Comparison of ENCODE assay signal across 14 mouse cellular contexts in the genomic region with DNA sequence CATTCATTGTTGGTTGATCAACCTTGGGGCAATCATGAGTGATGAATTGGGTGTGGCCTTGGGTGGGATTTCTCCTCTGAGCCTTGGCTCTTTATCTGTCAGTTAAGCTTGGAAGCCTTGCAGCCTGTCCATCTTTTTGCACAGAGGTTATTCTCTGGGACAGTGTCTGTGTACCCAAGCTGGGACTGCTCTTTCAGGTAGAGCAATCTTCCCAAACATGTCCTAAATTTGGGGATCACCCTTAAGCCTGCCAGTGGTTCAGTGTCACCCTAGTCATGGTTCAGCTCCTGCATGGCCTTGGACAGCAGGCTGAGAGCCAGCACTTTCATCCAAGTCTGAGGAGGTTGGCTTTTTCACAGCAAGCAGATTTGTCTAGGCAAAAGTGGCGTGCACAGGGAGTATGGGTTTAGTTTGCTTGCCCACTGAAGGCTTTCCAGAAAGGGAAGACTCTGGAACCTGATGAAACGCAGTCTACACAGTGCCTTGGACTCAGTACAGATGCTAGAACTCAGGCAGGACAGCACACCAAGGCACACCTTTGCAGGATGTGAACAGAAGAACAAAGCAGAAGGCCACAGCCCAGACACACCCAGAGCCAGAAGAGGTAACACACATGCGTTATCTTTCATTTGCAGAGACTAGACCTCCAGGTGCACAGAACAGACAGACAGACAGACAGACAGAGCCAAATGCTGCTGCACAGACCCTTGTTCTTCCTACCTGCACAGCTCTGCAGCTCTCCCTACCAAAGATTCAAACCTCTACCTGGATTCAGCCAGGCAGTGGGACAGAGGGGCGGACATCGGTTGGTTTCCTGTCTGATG.
A peak's percentile ranks its signal among the peaks of the same experiment; 100 is the strongest.
DNase-seq lines count a peak whose midpoint lies in the region; ATAC-seq and TF ChIP-seq lines count a peak whose summit lies in the region.
"Had no signal": no experiment of that assay in that cellular context is flagged by ENCODE, and none has a peak within 500 bp of the region (broad histone marks: within the 10 kb centered on the region; RNA-seq: fewer than 3 reads in every experiment).

No protein-coding gene starts in this region.

- no peak overlapping the region for H3K4me3 ChIP-seq in heart, postnatal 0 days (ENCODE audit: low read depth, low read length)
- H3K4me3 ChIP-seq in ES-Bruce4 (ENCODE audit: low read depth, low read length), result peak overlapping the region; percentile 22
- no peak overlapping the region for H3K4me3 ChIP-seq in MEL (ENCODE audit: control insufficient read depth in 1 of 2, insufficient read depth in 1 of 2, low read depth in 2 of 2, low read length in 2 of 2)
- H3K4me3 ChIP-seq in intestine, embryonic 16.5 days (ENCODE audit: low read length), result no peak overlapping the region
- H3K4me3 ChIP-seq: neural tube, embryonic 13.5 days had no signal

- no peaks in the 10 kb centered on the region for H3K27me3 ChIP-seq in heart, postnatal 0 days (ENCODE audit: control insufficient read depth, insufficient read depth, low read length)
- no peaks in the 10 kb centered on the region for H3K27me3 ChIP-seq in ES-Bruce4 (ENCODE audit: control insufficient read depth, insufficient read depth, low read length, poor library complexity, severe bottlenecking)
- no peaks in the 10 kb centered on the region for H3K27me3 ChIP-seq in MEL (ENCODE audit: control insufficient read depth in 1 of 2, insufficient read depth in 2 of 2, low read length in 2 of 2)
- no peaks in the 10 kb centered on the region for H3K27me3 ChIP-seq in intestine, embryonic 16.5 days (replicated peaks; ENCODE audit: control insufficient read depth, insufficient read depth, low read length)
- H3K27me3 ChIP-seq: CH12.LX; neural tube, embryonic 13.5 days had no signal

- peak; percentile 4; the same call in 1 of the 2 replicates for ATAC-seq in heart, postnatal 0 days (ENCODE audit: insufficient read depth, low read depth)
- peak; percentile 39 for ATAC-seq in intestine, embryonic 16.5 days
- ATAC-seq: inflammation-experienced regulatory T-cells, adult 6 months; midbrain, embryonic 16.5 days had no signal

- peaks cover 52% of the 10 kb centered on the region for H3K36me3 ChIP-seq in heart, postnatal 0 days (replicated peaks; ENCODE audit: control insufficient read depth, insufficient read depth, low read length)
- H3K36me3 ChIP-seq in ES-Bruce4 (ENCODE audit: control insufficient read depth, insufficient read depth, low read length, poor library complexity, severe bottlenecking) (peaks cover 21% of the 10 kb centered on the region), MEL (ENCODE audit: control insufficient read depth in 1 of 2, insufficient read depth in 2 of 2, low read length in 2 of 2) (peaks cover 0 to 18% of the 10 kb centered on the region in 2 experiments; a peak in 2 of 4 replicates)
- peaks cover 10% of the 10 kb centered on the region; the same call in 1 of the 2 replicates for H3K36me3 ChIP-seq in intestine, embryonic 16.5 days (ENCODE audit: control insufficient read depth, insufficient read depth, low read length)

- H3K4me2 ChIP-seq in heart, postnatal 0 days (ENCODE audit: low read depth, low read length), result no peak overlapping the region
- H3K4me2 ChIP-seq in intestine, embryonic 16.5 days (ENCODE audit: low read depth, low read length), result no peak overlapping the region
- H3K4me2 ChIP-seq: neural tube, embryonic 13.5 days had no signal

- 0 out of 2 replicates have a peak overlapping the region, but pooled peaks have one; percentile 36 for H3K27ac ChIP-seq in heart, postnatal 0 days (ENCODE audit: low read depth)
- H3K27ac ChIP-seq in ES-Bruce4 (ENCODE audit: insufficient read depth, low read length), result peak overlapping the region; percentile 99
- no peak overlapping the region for H3K27ac ChIP-seq in MEL (ENCODE audit: control insufficient read depth, low read depth, low read length)
- H3K27ac ChIP-seq in intestine, embryonic 16.5 days (ENCODE audit: low read length), result peak overlapping the region; percentile 29
- H3K27ac ChIP-seq: macrophage; neural tube, embryonic 13.5 days had no signal

- 74% methylated on average over 5 of the region's 5 CpGs for WGBS in heart, postnatal 0 days
- WGBS in intestine, embryonic 16.5 days, result 64% methylated on average over 5 of the region's 5 CpGs

- no peak for TF ChIP-seq CTCF in heart, postnatal 0 days (IDR thresholded peaks at IDR 0.05; ENCODE audit: low read depth)
- TF ChIP-seq CTCF in ES-Bruce4 (IDR thresholded peaks at IDR 0.05; ENCODE audit: low read depth, low read length) (no peak), MEL (IDR thresholded peaks at IDR 0.05 in 2 of 3, conservative IDR thresholded peaks at IDR 0.05 in 1 of 3; ENCODE audit: control insufficient read depth in 1 of 3, insufficient read depth in 1 of 3, low read depth in 2 of 3, low read length in 3 of 3, poor library complexity in 1 of 3, severe bottlenecking in 1 of 3) (no peak)

- H3K4me1 ChIP-seq in heart, postnatal 0 days (ENCODE audit: control insufficient read depth, insufficient read depth), result peaks cover 9% of the 10 kb centered on the region
- H3K4me1 ChIP-seq in ES-Bruce4 (ENCODE audit: control insufficient read depth, insufficient read depth, low read length), result peaks cover 14% of the 10 kb centered on the region
- H3K4me1 ChIP-seq in MEL (ENCODE audit: control insufficient read depth in 1 of 2, insufficient read depth in 2 of 2, low read length in 2 of 2), result peaks cover 18 to 30% of the 10 kb centered on the region in 2 experiments
- peaks cover 14% of the 10 kb centered on the region for H3K4me1 ChIP-seq in intestine, embryonic 16.5 days (ENCODE audit: control insufficient read depth, insufficient read depth, low read length)

- TF ChIP-seq POLR2A in ES-Bruce4 (IDR thresholded peaks at IDR 0.05; ENCODE audit: insufficient read depth, low read length) (no peak), MEL (IDR thresholded peaks at IDR 0.05; ENCODE audit: control insufficient read depth in 1 of 2, insufficient read depth in 1 of 2, low read depth in 1 of 2, low read length in 2 of 2, poor library complexity in 1 of 2) (no peak)

- DNase-seq in heart, postnatal 0 days (ENCODE audit: low spot score), result no peak
- DNase-seq in heart, adult 9 months (ENCODE audit: low spot score in 2 of 2), result no peak
- peak; percentile 33 for DNase-seq in MEL (ENCODE audit: low read depth, low spot score)
- DNase-seq in right cerebral cortex, postnatal 36 days (ENCODE audit: low spot score in 2 of 2), result no peak
- DNase-seq in retina, postnatal 1 day, result no peak
- DNase-seq: left cerebral cortex, postnatal 4 days; thymus, postnatal 4 days had no signal

- H3K9me3 ChIP-seq in heart, postnatal 0 days (replicated peaks; ENCODE audit: control insufficient read depth, low read length), result no peaks in the 10 kb centered on the region
- no peaks in the 10 kb centered on the region for H3K9me3 ChIP-seq in ES-Bruce4 (replicated peaks; ENCODE audit: control insufficient read depth, insufficient read depth, low read length, poor library complexity, severe bottlenecking)
- H3K9me3 ChIP-seq in MEL (replicated peaks; ENCODE audit: insufficient read depth, low read length), result no peaks in the 10 kb centered on the region
- H3K9me3 ChIP-seq in intestine, embryonic 16.5 days (ENCODE audit: control insufficient read depth, low read length), result no peaks in the 10 kb centered on the region
- H3K9me3 ChIP-seq: neural tube, embryonic 13.5 days had no signal

- no peaks in the 10 kb centered on the region for H3K79me2 ChIP-seq in MEL (ENCODE audit: control insufficient read depth, insufficient read depth, low read length, poor library complexity)

- TF ChIP-seq EP300 in heart, postnatal 0 days (IDR thresholded peaks at IDR 0.05; ENCODE audit: low read depth), result no peak
- TF ChIP-seq EP300 in ES-Bruce4 (IDR thresholded peaks at IDR 0.05; ENCODE audit: insufficient read depth, low read depth, low read length), result no peak
- TF ChIP-seq EP300 in MEL (IDR thresholded peaks at IDR 0.05; ENCODE audit: low read depth in 1 of 2, low read length in 2 of 2), result peak in 1 of 2 experiments; percentile 22; a peak in 2 of 4 replicates

- no peak for TF ChIP-seq RAD21 in MEL (IDR thresholded peaks at IDR 0.05; ENCODE audit: low read depth, low read length)

- H3K9ac ChIP-seq in heart, postnatal 0 days (replicated peaks; ENCODE audit: low read depth, low read length), result no peak overlapping the region
- 0 out of 2 replicates have a peak overlapping the region, but pooled peaks have one; percentile 4 for H3K9ac ChIP-seq in ES-Bruce4 (ENCODE audit: low read depth, poor library complexity, severe bottlenecking)
- no peak overlapping the region for H3K9ac ChIP-seq in MEL (ENCODE audit: control insufficient read depth, low read depth, low read length, poor library complexity, severe bottlenecking)
- no peak overlapping the region for H3K9ac ChIP-seq in intestine, embryonic 16.5 days (ENCODE audit: low read depth, low read length)
- H3K9ac ChIP-seq: neural tube, embryonic 13.5 days had no signal

TF ChIP-seq in MEL, 35 proteins besides CTCF, POLR2A, EP300 and RAD21:
- TF ChIP-seq BHLHE40 (IDR thresholded peaks at IDR 0.05; ENCODE audit: borderline replicate concordance, low read depth, low read length) (no peak), TAL1 (IDR thresholded peaks at IDR 0.05; ENCODE audit: low read length) (0 out of 2 replicates have a peak, but pooled peaks have one; percentile 34), TCF12 (IDR thresholded peaks at IDR 0.05; ENCODE audit: low read depth, low read length) (peak; percentile 67; the same call in 1 of the 2 replicates), GATA1 (IDR thresholded peaks at IDR 0.05; ENCODE audit: low read depth, low read length) (peak; percentile 34)
